Mouse (Mus musculus): Measurements from ENCODE around the gene Arfgef2. TPM values are rescaled to one million over a fixed set of nuclear protein-coding genes. Genes with fewer than 3 reads are reported as not detected.

The Arfgef2 gene
- polyA plus RNA-seq, 2 experiments from 2014 or later: 2.9 TPM

GRCm38 (mm10) chr2:166909729-166910128 lies 104.3 kb downstream of the Arfgef2 start:
- no peak for ATAC-seq

- ATAC-seq: no peak
These were observed 105.1 kb downstream of the Arfgef2 start for GRCm38 (mm10) chr2:166910536-166910935.

GRCm38 (mm10) chr2:166923971-166924370 lies 118.6 kb downstream of the Arfgef2 start:
- ATAC-seq: no peak

- ATAC-seq: no peak
These were observed 128.6 kb downstream of the Arfgef2 start for GRCm38 (mm10) chr2:166933943-166934342.

- ATAC-seq: no peak
These were observed 129.0 kb downstream of the Arfgef2 start for GRCm38 (mm10) chr2:166934416-166934815.

- no peak for ATAC-seq
These were observed 130.2 kb downstream of the Arfgef2 start for GRCm38 (mm10) chr2:166935582-166935981.

GRCm38 (mm10) chr2:166936166-166936565 lies 130.8 kb downstream of the Arfgef2 start:
- no peak for ATAC-seq

GRCm38 (mm10) chr2:166943146-166943545 lies 137.8 kb downstream of the Arfgef2 start:
- no peak for ATAC-seq

- no peak for ATAC-seq
These were observed 139.0 kb downstream of the Arfgef2 start for GRCm38 (mm10) chr2:166944346-166944745.

- ATAC-seq: no peak
These were observed 140.1 kb downstream of the Arfgef2 start for GRCm38 (mm10) chr2:166945456-166945855.

Other genes starting within 250 kb of the Arfgef2 start
- 10 to 100 TPM; 34.5 to 45.2 TPM for gene Prex1, start 91.8 kb upstream of the Arfgef2 start, polyA plus RNA-seq (2017; shearing (Covaris generic))
- 1 to 10 TPM in 1 of 2 experiments, under 1 TPM in 1; 0.41 to 1.0 TPM for gene Trp53rkb, start 13.1 kb upstream of the Arfgef2 start, polyA plus RNA-seq (2017; shearing (Covaris generic))
- gene Cse1l, start 100.5 kb downstream of the Arfgef2 start, polyA plus RNA-seq (2017; shearing (Covaris generic)): 10 to 100 TPM; 59.7 to 65.0 TPM
- gene Stau1, start 190.7 kb downstream of the Arfgef2 start, polyA plus RNA-seq (2017; shearing (Covaris generic)): 10 to 100 TPM; 36.2 to 42.2 TPM
- gene Ddx27, start 209.6 kb downstream of the Arfgef2 start, polyA plus RNA-seq (2017; shearing (Covaris generic)): 10 to 100 TPM; 29.8 to 39.5 TPM